Mouse (Mus musculus) intestine, postnatal 0 days (tissue): ENCODE results near the gene Gjd3. TPM values are rescaled to one million over a fixed set of nuclear protein-coding genes. Genes with fewer than 3 reads are reported as not detected.
"Not testable (repeated sequence)": the region's sequence is repeated elsewhere in the genome, so short reads cannot be mapped to it uniquely, and the experiment has no call there.

Experiments used
- ATAC-seq: fragments of 200-750 bp; cut with Nextera tagmentation; 2 replicates; pipeline ENCODE4 v1.8.0; 2017; ENCODE audit warnings: mild to moderate bottlenecking, moderate TSS enrichment, moderate library complexity
- H3K27ac ChIP-seq: fragments of 300-500 bp; sonication (generic); 2 replicates; pipeline ENCODE4 v1.5.1; 2014; ENCODE audit warnings: mild to moderate bottlenecking, low read depth, low read length, moderate library complexity
- H3K27me3 ChIP-seq: fragments of 300-500 bp; sonication (generic); replicated peaks from 2 replicates; pipeline ENCODE4 v1.6.1; 2014; ENCODE audit warnings: low read length, mixed read lengths; ENCODE audit not compliant: control insufficient read depth, insufficient read depth
- H3K36me3 ChIP-seq: fragments of 300-500 bp; sonication (generic); 2 replicates; pipeline ENCODE4 v1.6.1; 2014; ENCODE audit warnings: mild to moderate bottlenecking, moderate library complexity; ENCODE audit not compliant: control insufficient read depth, insufficient read depth
- H3K4me1 ChIP-seq: fragments of 300-500 bp; sonication (generic); replicated peaks from 2 replicates; pipeline ENCODE4 v1.6.1; 2014; ENCODE audit warnings: antibody characterized with exemption, low read length, mixed read lengths; ENCODE audit not compliant: control insufficient read depth, insufficient read depth
- H3K4me2 ChIP-seq: fragments of 300-500 bp; sonication (generic); replicated peaks from 2 replicates; pipeline ENCODE4 v1.6.1; 2014; ENCODE audit warnings: low read depth, mild to moderate bottlenecking, moderate library complexity
- H3K4me3 ChIP-seq: fragments of 300-500 bp; sonication (generic); 2 replicates; pipeline ENCODE4 v1.5.1; 2014; ENCODE audit warnings: low read depth, low read length
- H3K9ac ChIP-seq: fragments of 300-500 bp; sonication (generic); 2 replicates; pipeline ENCODE4 v1.6.1; 2014; ENCODE audit warnings: mild to moderate bottlenecking, low read depth, low read length
- H3K9me3 ChIP-seq: fragments of 300-500 bp; sonication (generic); 2 replicates; pipeline ENCODE4 v1.6.1; 2016; ENCODE audit warnings: mixed run types; ENCODE audit not compliant: control insufficient read depth
- CTCF ChIP-seq: sonication (generic); IDR thresholded peaks from 2 replicates; pipeline ENCODE4 v1.5.1; 2016; ENCODE audit warnings: low read depth, mild to moderate bottlenecking, control low read depth, antibody characterized with exemption, moderate library complexity
- WGBS: fragments of 180-500 bp; shearing (Covaris S2); extraction: QIAGEN DNeasy Blood & Tissue Kit; methylation state at CpG from one replicate; pipeline ENCODE4 v1.1.7; 2014; 5-methylcytosine and 5-hydroxymethylcytosine counted together
- polyA plus RNA-seq: library from polyadenylated mRNA; unstranded; fragments of >200 nt; fragmentation: Nextera tagmentation; extraction: Ambion mirVana; gene quantifications from 2 replicates; pipeline ENCODE4 v1.2.1, GENCODE M21; 2015

Gene Gjd3
- polyA plus RNA-seq, 1 experiment from 2014 or later: 0.80 TPM

- Histone ChIP-seq H3K27ac (no peak overlapping the region), H3K4me3 (no peak overlapping the region), H3K36me3 (peaks cover 57% of the 10 kb centered on the region), H3K4me2 (no peak overlapping the region), H3K27me3 (no peaks in the 10 kb centered on the region), H3K9ac (no peak overlapping the region), H3K4me1 (no peaks in the 10 kb centered on the region), H3K9me3 (no peaks in the 10 kb centered on the region)
- peak; percentile 55 for TF ChIP-seq CTCF
- ATAC-seq: no peak
Measured at GRCm38 (mm10) chr11:98998776-98999175, 16.0 kb upstream of the Gjd3 start.

GRCm38 (mm10) chr11:98997659-98998058 lies 14.8 kb upstream of the Gjd3 start:
- WGBS: 75% methylated on average over 4 of the region's 4 CpGs
- Histone ChIP-seq H3K4me2 (no peak overlapping the region), H3K9ac (no peak overlapping the region), H3K36me3 (peaks cover 55% of the 10 kb centered on the region), H3K27ac (no peak overlapping the region), H3K4me1 (no peaks in the 10 kb centered on the region), H3K9me3 (no peaks in the 10 kb centered on the region), H3K4me3 (no peak overlapping the region), H3K27me3 (no peaks in the 10 kb centered on the region)
- no peak for TF ChIP-seq CTCF
- no peak for ATAC-seq

DNA sequence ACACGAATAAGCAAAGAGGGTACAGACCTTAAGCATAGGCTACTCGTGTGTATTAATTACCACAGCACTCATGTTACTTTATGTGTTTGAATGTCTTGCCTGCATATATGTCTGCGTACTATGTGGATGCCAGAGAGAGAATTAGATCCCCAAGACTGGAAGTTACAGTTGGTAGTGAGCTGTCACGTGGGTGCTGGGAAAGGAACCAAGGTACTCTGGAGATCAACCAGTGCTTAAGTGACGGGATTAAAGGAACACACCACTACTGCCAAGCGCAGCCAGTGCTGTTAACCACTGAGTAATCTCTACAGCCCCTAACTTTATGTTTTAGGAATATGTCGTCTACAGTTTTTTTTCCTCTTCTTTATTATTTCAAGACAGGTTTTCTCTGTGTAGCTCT lies 13.2 kb upstream of the Gjd3 start:
- 95% methylated on average over 7 of the region's 7 CpGs for WGBS
- H3K36me3 ChIP-seq: peaks cover 46% of the 10 kb centered on the region

DNA sequence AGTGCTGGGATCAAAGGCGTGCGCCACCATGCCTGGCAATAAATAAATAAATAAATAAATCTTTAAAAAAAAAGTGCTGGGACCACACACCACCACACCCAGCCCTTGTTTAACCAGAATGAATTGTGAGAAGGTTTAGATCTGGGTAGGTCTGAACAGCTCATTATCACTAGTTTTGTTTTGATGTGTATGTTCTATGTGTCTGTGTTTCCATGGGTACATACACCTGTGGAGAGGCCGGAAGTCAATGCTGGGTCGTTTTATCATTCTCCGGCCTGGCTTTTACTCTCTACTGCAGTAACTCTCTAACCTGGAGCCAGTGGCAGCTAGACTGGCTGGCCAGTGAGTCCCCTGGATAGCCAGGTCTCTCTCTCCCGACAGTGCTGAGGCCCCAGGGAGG lies 8.1 kb upstream of the Gjd3 start:
- Histone ChIP-seq H3K27me3 (no peaks in the 10 kb centered on the region), H3K9ac (no peak overlapping the region), H3K36me3 (peaks cover 33% of the 10 kb centered on the region), H3K4me2 (no peak overlapping the region), H3K4me1 (no peaks in the 10 kb centered on the region), H3K9me3 (no peaks in the 10 kb centered on the region), H3K4me3 (no peak overlapping the region), H3K27ac (no peak overlapping the region)
- ATAC-seq: 0 out of 2 replicates have a peak, but pooled peaks have one; percentile 41
- 78% methylated on average over 6 of the region's 6 CpGs for WGBS
- TF ChIP-seq CTCF: no peak

More for the DNA sequence above, 13.2 kb upstream of the Gjd3 start:
- Histone ChIP-seq H3K27ac (no peak overlapping the region), H3K4me2 (no peak overlapping the region), H3K27me3 (no peaks in the 10 kb centered on the region), H3K4me3 (no peak overlapping the region), H3K9me3 (no peaks in the 10 kb centered on the region), H3K9ac (no peak overlapping the region), H3K4me1 (no peaks in the 10 kb centered on the region)
- ATAC-seq: no peak
- no peak for TF ChIP-seq CTCF

- not testable (repeated sequence) for H3K4me1 ChIP-seq, H3K9me3 ChIP-seq, ATAC-seq, H3K27me3 ChIP-seq, H3K9ac ChIP-seq, H3K27ac ChIP-seq, H3K4me2 ChIP-seq, H3K4me3 ChIP-seq
- WGBS: 96% methylated on average over 5 of the region's 6 CpGs
- peaks cover 17% of the 10 kb centered on the region; the same call in 1 of the 2 replicates for H3K36me3 ChIP-seq
Measured at GRCm38 (mm10) chr11:98988260-98988659, 5.4 kb upstream of the Gjd3 start.

DNA sequence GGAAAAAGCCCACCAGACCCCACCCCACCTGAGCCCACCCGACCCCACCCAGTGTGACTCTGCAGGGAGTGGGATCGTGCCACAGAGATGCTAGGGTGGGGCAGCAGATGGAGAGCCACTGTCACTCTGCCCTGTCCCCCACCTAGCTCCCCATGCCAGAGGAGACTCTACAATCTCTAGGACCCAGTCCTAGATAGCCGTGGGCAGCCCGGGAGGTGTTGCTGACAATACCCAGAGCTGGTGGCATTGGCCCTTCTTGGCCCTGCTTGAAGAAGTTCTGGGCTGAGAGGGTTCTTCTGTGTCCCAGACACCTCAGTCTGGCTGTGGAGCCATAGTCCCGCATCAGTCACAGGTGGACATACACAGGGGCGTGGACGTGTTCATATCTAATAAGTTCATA lies 2.7 kb upstream of the Gjd3 start:
- H3K4me2 ChIP-seq: no peak overlapping the region
- H3K27me3 ChIP-seq: peaks cover 8% of the 10 kb centered on the region
- H3K9ac ChIP-seq: no peak overlapping the region
- H3K27ac ChIP-seq: no peak overlapping the region; the same call in 1 of the 2 replicates
- no peaks in the 10 kb centered on the region for H3K4me1 ChIP-seq
- WGBS: 87% methylated on average over 7 of the region's 7 CpGs
- no peaks in the 10 kb centered on the region for H3K9me3 ChIP-seq
- ATAC-seq: no peak
- TF ChIP-seq CTCF: no peak
- no peak overlapping the region for H3K4me3 ChIP-seq
- peaks cover 4% of the 10 kb centered on the region; the same call in 1 of the 2 replicates for H3K36me3 ChIP-seq

DNA sequence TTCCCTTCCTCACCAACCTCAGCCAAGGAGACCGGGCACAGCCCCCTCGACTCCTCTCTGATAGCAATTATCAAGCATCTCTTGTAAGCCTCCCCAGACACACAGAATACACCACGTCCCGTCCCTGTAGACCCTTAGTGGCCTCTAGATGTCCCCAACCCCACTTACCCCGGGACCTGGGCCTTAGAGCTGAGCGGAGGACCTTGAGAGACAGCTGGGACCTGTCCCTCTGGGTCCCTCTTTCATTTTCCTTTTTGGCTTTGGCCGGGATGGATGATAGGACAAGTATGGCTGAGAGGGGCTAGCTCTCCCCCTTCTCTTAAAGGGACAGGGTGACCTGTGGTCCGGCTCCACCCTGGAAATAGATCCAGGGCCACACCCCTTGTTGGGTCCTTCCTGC lies 735 bp upstream of the Gjd3 start:
- no peak overlapping the region for H3K9ac ChIP-seq
- TF ChIP-seq CTCF: no peak
- no peak for ATAC-seq
- H3K4me1 ChIP-seq: no peaks in the 10 kb centered on the region
- H3K36me3 ChIP-seq: 0 out of 2 replicates have a peak, but pooled peaks cover under 1% of the 10 kb centered on the region
- H3K4me2 ChIP-seq: no peak overlapping the region
- H3K4me3 ChIP-seq: no peak overlapping the region
- H3K27me3 ChIP-seq: peaks cover 8% of the 10 kb centered on the region
- 55% methylated on average over 8 of the region's 8 CpGs for WGBS
- H3K27ac ChIP-seq: no peak overlapping the region
- H3K9me3 ChIP-seq: no peaks in the 10 kb centered on the region
